ENCODE assay signal across 8 mouse cellular contexts in genomic region chrX:36864609-36865328, GRCm38 (mm10). TPM values are rescaled to one million over a fixed set of nuclear protein-coding genes. Genes with fewer than 3 reads are reported as not detected.
A peak's percentile ranks its signal among the peaks of the same experiment; 100 is the strongest.
DNase-seq lines count a peak whose midpoint lies in the region; ATAC-seq and TF ChIP-seq lines count a peak whose summit lies in the region.

No protein-coding gene starts in this region.

- peaks cover 5% of the 10 kb centered on the region for H3K4me1 ChIP-seq in kidney, embryonic 16.5 days (ENCODE audit: insufficient read depth, low read length)
- H3K4me1 ChIP-seq in bone marrow, adult 2 months (ENCODE audit: control insufficient read depth, insufficient read depth, low read length): no peaks in the 10 kb centered on the region
- H3K4me1 ChIP-seq in hindbrain, embryonic 14.5 days (replicated peaks; ENCODE audit: control insufficient read depth, insufficient read depth, low read length): peaks cover 5% of the 10 kb centered on the region; the same call in 1 of the 2 replicates
- H3K4me1 ChIP-seq in midbrain, embryonic 14.5 days (ENCODE audit: control insufficient read depth, insufficient read depth, low read length): no peaks in the 10 kb centered on the region

- no peaks in the 10 kb centered on the region for H3K36me3 ChIP-seq in kidney, embryonic 16.5 days (ENCODE audit: insufficient read depth, low read length)
- no peaks in the 10 kb centered on the region for H3K36me3 ChIP-seq in hindbrain, embryonic 14.5 days (replicated peaks; ENCODE audit: control insufficient read depth, insufficient read depth)
- no peaks in the 10 kb centered on the region for H3K36me3 ChIP-seq in midbrain, embryonic 14.5 days (ENCODE audit: control insufficient read depth, insufficient read depth, low read length)

- peak overlapping the region; percentile 51 for H3K4me3 ChIP-seq in kidney, embryonic 16.5 days (ENCODE audit: low read length)
- H3K4me3 ChIP-seq in bone marrow, adult 2 months (replicated peaks; ENCODE audit: control insufficient read depth, low read depth, low read length): peak overlapping the region; percentile 81
- H3K4me3 ChIP-seq in hindbrain, embryonic 14.5 days (replicated peaks; ENCODE audit: low read length): peak overlapping the region; percentile 38
- peak overlapping the region; percentile 37 for H3K4me3 ChIP-seq in midbrain, embryonic 14.5 days (replicated peaks; ENCODE audit: low read depth, low read length)

- TF ChIP-seq CTCF in bone marrow, adult 2 months (IDR thresholded peaks at IDR 0.05; ENCODE audit: control insufficient read depth, insufficient read depth, low read length): no peak

- no peak for DNase-seq in kidney, adult 18-20 months
- DNase-seq in hindbrain, embryonic 14.5 days (ENCODE audit: low spot score): no peak
- no peak for DNase-seq in midbrain, embryonic 14.5 days
- DNase-seq in thymus, postnatal 36 days: no peak
- no peak for DNase-seq in kidney, adult 9 months
- DNase-seq in embryo, embryonic 10 days (ENCODE audit: low spot score): no peak

- WGBS in kidney, embryonic 16.5 days: 54% methylated on average over 8 of the region's 8 CpGs
- 59% methylated on average over 8 of the region's 8 CpGs for WGBS in bone marrow, adult 2 months
- WGBS in hindbrain, embryonic 14.5 days: 54% methylated on average over 8 of the region's 8 CpGs
- 60% methylated on average over 8 of the region's 8 CpGs for WGBS in midbrain, embryonic 14.5 days

- H3K9me3 ChIP-seq in kidney, embryonic 16.5 days (ENCODE audit: low read length): no peaks in the 10 kb centered on the region
- H3K9me3 ChIP-seq in hindbrain, embryonic 14.5 days (ENCODE audit: control insufficient read depth, low read length): no peaks in the 10 kb centered on the region
- H3K9me3 ChIP-seq in midbrain, embryonic 14.5 days (ENCODE audit: control insufficient read depth, low read length): no peaks in the 10 kb centered on the region

- 0 out of 2 replicates have a peak, but pooled peaks have one; percentile 12 for ATAC-seq in kidney, embryonic 16.5 days (ENCODE audit: low FRiP score, low TSS enrichment)
- ATAC-seq in hindbrain, embryonic 14.5 days (ENCODE audit: low FRiP score): no peak
- no peak for ATAC-seq in midbrain, embryonic 14.5 days (ENCODE audit: low FRiP score, low TSS enrichment)

- no peak for TF ChIP-seq POLR2A in bone marrow, adult 2 months (IDR thresholded peaks at IDR 0.05; ENCODE audit: borderline replicate concordance, control insufficient read depth, low read depth, low read length)

- peak overlapping the region; percentile 37 for H3K4me2 ChIP-seq in kidney, embryonic 16.5 days (replicated peaks; ENCODE audit: low read depth, low read length)
- H3K4me2 ChIP-seq in hindbrain, embryonic 14.5 days (replicated peaks): peak overlapping the region; percentile 36
- peak overlapping the region; percentile 41 for H3K4me2 ChIP-seq in midbrain, embryonic 14.5 days (ENCODE audit: low read length)

- no peak overlapping the region for H3K27ac ChIP-seq in kidney, embryonic 16.5 days (ENCODE audit: low read length)
- no peak overlapping the region; the same call in 1 of the 2 replicates for H3K27ac ChIP-seq in bone marrow, adult 2 months (ENCODE audit: control insufficient read depth, insufficient read depth, low read depth, low read length, poor library complexity)
- H3K27ac ChIP-seq in hindbrain, embryonic 14.5 days: 0 out of 2 replicates have a peak overlapping the region, but pooled peaks have one; percentile 20
- H3K27ac ChIP-seq in midbrain, embryonic 14.5 days (replicated peaks; ENCODE audit: low read depth, low read length): no peak overlapping the region

- H3K27me3 ChIP-seq in kidney, embryonic 16.5 days (ENCODE audit: insufficient read depth, low read length): no peaks in the 10 kb centered on the region
- no peaks in the 10 kb centered on the region for H3K27me3 ChIP-seq in hindbrain, embryonic 14.5 days (ENCODE audit: control insufficient read depth, insufficient read depth, low read length)
- H3K27me3 ChIP-seq in midbrain, embryonic 14.5 days (ENCODE audit: control insufficient read depth, insufficient read depth, low read length): no peaks in the 10 kb centered on the region

- H3K9ac ChIP-seq in kidney, embryonic 16.5 days (replicated peaks; ENCODE audit: low read length): no peak overlapping the region; the same call in 1 of the 2 replicates
- peak overlapping the region; percentile 28; the same call in 1 of the 2 replicates for H3K9ac ChIP-seq in hindbrain, embryonic 14.5 days
- H3K9ac ChIP-seq in midbrain, embryonic 14.5 days (replicated peaks; ENCODE audit: low read length): no peak overlapping the region

RNA-seq across cellular contexts. Expression of gene Ube2a, which starts 8.9 kb away (rescaled TPM):
- polyA plus RNA-seq in kidney, embryonic 16.5 days (2015; fragmentation: Nextera tagmentation; extraction: Ambion mirVana): 116 and 118 TPM in 2 replicates
- polyA plus RNA-seq in bone marrow, adult 2 months (2011; ENCODE audit: insufficient read depth, insufficient read length, low replicate concordance, missing spikeins): 19.7 and 50.9 TPM in 2 replicates
- 132 and 134 TPM in 2 replicates for polyA plus RNA-seq in hindbrain, embryonic 14.5 days (2014; fragmentation: Nextera tagmentation; extraction: Ambion mirVana)
- polyA plus RNA-seq in midbrain, embryonic 14.5 days (2014; fragmentation: Nextera tagmentation; extraction: Ambion mirVana): 130 and 132 TPM in 2 replicates

RNA-seq across cellular contexts. Expression of gene C330007P06Rik, which starts 9.1 kb away (rescaled TPM):
- polyA plus RNA-seq in kidney, embryonic 16.5 days (2015; fragmentation: Nextera tagmentation; extraction: Ambion mirVana): 29.5 and 33.9 TPM in 2 replicates
- polyA plus RNA-seq in bone marrow, adult 2 months (2011; ENCODE audit: insufficient read depth, insufficient read length, low replicate concordance, missing spikeins): 10.4 and 11.4 TPM in 2 replicates
- 24.6 and 25.3 TPM in 2 replicates for polyA plus RNA-seq in hindbrain, embryonic 14.5 days (2014; fragmentation: Nextera tagmentation; extraction: Ambion mirVana)
- 15.7 and 23.0 TPM in 2 replicates for polyA plus RNA-seq in midbrain, embryonic 14.5 days (2014; fragmentation: Nextera tagmentation; extraction: Ambion mirVana)

RNA-seq across cellular contexts. Expression of gene Nkrf, which starts 37.9 kb away (rescaled TPM):
- 1.2 and 1.4 TPM in 2 replicates for polyA plus RNA-seq in kidney, embryonic 16.5 days (2015; fragmentation: Nextera tagmentation; extraction: Ambion mirVana)
- 1.7 and 3.4 TPM in 2 replicates for polyA plus RNA-seq in bone marrow, adult 2 months (2011; ENCODE audit: insufficient read depth, insufficient read length, low replicate concordance, missing spikeins)
- polyA plus RNA-seq in hindbrain, embryonic 14.5 days (2014; fragmentation: Nextera tagmentation; extraction: Ambion mirVana): 21.4 and 24.6 TPM in 2 replicates
- 17.5 and 20.0 TPM in 2 replicates for polyA plus RNA-seq in midbrain, embryonic 14.5 days (2014; fragmentation: Nextera tagmentation; extraction: Ambion mirVana)
